Mouse (Mus musculus) liver, adult (tissue): ENCODE data around the gene Trappc1.

ENCODE experiments used
- GATA4 ChIP-seq: IDR thresholded peaks from 2 replicates; pipeline ENCODE4 v1.6.1; 2014; ENCODE audit warnings: mild to moderate bottlenecking, low read length; ENCODE audit not compliant: insufficient replicate concordance

The Trappc1 gene

DNA sequence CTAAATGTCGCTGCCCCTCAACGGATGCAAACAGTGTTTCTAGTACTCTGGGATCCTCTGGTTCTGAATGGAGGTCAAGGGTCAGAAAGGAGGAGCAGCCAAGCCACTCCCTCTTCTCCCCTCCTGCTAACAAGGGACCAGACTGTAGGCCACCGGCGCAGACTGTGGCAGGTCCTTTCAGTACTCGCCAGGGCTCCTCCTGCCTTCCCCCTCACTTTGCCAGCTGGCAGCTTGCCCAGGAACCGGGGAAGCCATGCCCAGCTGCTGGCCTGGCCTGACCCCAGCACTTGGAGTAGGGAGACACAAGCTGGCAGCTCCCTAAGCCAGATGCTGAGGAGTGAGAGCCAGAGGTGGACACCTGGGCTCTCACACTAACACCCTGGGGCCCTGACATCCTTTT is 41.1 kb downstream of the Trappc1 start:
- TF ChIP-seq GATA4 = no peak

DNA sequence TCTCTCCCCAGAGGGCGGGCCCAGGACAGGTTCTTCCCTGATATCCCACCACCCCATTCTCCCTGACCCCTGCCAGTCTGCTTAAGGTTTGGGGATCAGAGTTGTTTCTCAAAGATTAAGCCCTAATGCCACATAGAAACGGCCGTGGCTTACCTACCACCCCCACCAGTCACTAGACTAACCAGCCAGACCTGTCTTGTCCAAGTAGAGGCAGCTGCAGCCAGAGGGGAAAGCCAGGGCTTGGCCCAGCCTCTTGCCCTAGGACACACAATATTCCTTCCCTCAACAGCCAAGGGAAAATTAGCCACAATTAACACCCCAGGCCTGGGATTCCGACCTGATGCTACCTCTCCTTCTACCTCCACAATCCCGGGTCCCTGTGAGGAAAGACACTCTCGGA is 41.9 kb downstream of the Trappc1 start:
- no peak for TF ChIP-seq GATA4

DNA sequence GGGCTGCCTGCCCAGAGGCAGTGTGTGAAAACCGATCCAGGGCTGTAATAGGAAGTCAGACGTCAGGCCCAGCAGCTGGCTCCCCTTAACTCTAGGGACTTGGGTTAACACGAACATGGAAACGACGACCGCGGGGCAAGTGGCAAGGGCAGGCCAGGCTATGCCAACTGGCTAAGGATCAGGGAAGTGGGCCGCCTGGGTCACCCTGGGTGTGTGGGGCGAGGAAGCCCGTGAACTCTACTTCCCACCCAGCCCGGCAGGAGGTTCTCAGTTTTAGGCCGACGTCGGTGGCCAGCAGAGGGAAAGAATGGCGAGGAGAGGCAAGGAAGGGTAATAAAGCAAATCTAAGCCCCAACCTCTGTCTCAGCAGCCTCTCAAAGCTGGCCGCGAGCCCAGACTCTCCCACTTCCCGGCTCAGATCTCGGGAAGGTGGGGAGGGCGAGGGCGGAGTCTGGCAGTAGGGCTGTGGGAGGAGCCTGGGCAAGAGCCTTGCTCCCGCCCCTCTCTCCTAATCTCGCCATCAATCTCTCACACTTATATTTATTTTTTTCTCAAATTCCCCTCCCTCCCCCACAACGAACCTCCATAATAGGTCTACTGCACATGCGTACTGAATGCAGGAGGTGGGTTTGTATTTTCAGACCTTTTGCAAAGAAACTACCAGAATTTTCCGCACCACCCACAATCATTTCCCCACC is 42.5 kb downstream of the Trappc1 start:
- TF ChIP-seq GATA4 = peak; percentile 93

- TF ChIP-seq GATA4 = no peak
Measured at GRCm38 (mm10) chr11:69366855-69367615, 43.3 kb downstream of the Trappc1 start.

DNA sequence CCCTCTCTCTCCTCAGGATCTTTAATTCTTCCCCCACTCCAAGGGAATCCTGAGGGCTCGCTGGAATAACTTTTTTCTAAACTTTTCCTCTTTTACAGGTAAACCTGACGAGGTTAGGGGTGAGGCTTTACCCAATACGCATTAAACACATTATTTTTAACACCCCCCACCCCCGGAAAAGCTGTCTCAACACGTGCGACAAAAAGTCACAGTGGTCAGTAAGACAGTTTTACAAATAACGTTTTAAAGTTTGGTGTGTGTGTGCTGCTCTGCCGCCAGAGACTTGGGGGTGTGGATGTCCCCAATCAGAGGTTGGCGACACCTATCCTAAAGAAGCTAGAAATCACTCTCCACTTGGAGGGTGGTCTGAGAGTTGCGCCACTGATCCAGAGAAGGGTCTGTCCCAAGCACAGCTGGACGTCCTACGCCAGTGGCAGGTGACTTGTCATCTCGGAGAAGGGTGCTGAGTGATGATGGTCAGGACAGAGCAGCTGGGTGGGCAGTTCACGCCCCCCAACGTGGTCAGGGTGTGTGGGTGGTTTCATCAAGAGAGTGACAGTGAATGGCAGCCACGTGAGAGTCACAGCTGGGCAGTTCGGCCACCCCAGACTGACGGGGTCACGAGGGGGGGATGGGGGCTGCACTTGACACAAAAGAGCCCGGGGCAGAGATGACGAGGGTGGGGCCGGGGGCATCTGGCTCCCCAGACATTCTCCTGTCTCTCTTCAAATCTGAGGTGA is 44.0 kb downstream of the Trappc1 start:
- TF ChIP-seq GATA4 = no peak

DNA sequence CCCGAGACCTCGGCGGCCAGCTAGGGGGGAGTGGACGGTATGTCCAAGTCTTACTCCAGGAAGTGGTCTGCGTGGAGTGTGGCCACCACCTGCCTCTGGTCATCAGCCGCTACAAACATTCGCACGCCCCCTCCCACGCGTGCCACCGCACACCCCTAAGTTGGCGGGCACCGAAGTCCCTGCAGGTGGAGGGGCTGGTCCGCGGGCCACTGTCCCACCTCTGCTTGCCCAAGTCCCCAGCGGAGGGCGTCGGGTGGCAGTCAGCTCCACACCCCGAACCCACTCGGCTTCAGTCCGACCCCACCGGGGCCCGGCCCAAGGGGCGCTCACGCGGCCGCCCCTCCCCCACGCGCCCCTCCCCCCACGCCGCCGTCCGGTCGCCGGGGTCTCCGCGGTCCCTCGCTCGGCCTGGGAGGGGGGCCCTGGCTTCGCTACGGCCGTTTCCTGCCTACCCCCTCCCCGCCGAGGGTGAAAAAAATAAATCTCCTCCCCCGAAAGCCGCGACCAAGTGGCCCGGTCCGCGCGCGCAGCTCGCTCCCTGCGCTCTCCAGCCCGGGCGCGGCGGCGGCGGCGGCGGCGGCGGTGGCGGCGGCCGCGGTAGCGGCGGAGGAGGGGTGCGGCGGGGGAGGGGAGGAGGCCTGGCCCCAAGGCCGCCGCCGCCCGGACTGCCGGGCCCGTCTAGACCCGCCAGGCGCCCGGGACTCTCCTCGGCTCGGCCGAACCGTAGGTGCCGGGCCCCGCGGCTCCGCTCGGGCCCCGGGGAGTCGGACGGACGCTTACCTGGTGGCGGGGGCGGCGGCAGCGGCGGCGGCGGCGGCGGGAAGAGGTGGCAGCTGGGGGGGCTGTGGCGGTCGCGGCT is 44.8 kb downstream of the Trappc1 start:
- no peak for TF ChIP-seq GATA4

GRCm38 (mm10) chr11:69369215-69369989 is 45.6 kb downstream of the Trappc1 start, which contains the start of gene Chd3:
Gene Chd3 (minus strand): TSS chr11:69369406.
- TF ChIP-seq GATA4 = no peak

- no peak for TF ChIP-seq GATA4
Measured at GRCm38 (mm10) chr11:69369990-69370816, 46.4 kb downstream of the Trappc1 start.

- TF ChIP-seq GATA4 = no peak
Measured at GRCm38 (mm10) chr11:69370817-69371215, 47.0 kb downstream of the Trappc1 start.

- TF ChIP-seq GATA4 = no peak
Measured at GRCm38 (mm10) chr11:69371601-69372000, 47.8 kb downstream of the Trappc1 start.

DNA sequence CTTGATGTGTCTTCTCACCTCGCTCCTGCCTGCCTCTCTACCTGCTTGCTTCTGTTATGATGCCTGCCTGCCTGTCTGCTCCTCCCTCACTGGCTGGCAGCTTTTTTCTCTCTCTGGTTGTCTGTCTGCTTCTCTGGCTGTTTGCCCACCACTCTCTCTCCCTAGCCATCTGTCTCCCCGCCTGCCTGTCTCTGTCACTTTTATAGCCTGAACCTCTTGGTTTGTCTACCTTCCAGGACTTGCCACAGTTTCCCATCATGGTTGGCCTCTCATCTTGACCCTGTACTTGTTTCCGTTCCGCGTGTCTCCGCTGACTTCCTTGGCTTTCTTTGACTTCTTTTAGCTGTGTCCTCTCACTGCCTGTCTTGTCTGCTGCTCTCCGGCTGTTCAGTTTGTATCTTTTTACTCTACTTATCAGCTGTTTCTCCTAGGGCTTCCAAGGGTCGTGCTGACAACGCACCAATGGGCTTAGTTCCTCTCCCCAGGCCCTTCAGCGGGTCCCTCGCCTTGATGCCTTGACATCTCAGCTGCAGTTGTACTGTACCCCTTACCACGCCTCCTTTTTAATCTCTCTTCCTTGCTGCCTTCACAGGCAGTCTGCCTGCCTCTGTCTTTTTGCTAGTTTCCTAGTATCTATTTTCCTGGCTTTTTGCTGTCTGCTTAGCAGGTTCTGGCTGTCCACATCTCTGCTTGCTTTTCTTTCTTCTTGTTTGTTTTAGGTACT is 48.4 kb downstream of the Trappc1 start:
- no peak for TF ChIP-seq GATA4

DNA sequence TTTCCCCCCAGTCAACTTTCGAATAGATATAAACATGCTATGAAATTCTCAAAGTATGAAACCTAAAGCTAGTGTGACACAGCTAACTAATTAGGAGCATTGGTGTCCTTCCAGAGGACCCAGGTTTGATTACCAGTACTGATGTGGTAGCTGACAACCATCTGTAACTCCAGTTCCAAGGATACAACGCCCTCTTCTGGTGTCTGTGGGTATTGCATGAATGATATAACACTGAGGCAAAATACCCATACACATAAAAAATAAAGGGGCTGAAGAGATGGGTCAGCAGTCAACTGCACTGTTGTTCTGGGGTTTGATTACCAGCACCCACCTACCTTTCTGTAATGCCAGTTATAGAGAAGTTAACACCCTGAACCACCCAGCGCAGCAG is 49.0 kb downstream of the Trappc1 start:
- no peak for TF ChIP-seq GATA4
